Mouse (Mus musculus) hindbrain, embryonic 10.5 days (tissue): ENCODE measurements around the gene Klrg2. TPM values are rescaled to one million over a fixed set of nuclear protein-coding genes. Genes with fewer than 3 reads are reported as not detected.
A peak's percentile ranks its signal among the peaks of the same experiment; 100 is the strongest.

Experiments used
- DNase-seq: peaks from one replicate; pipeline ENCODE4 v3.0.0-alpha.2; 2017; ENCODE audit warnings: low spot score
- H3K27ac ChIP-seq: fragments of 300-500 bp; sonication (generic); 2 replicates; pipeline ENCODE4 v1.5.1; 2016; ENCODE audit warnings: mild to moderate bottlenecking, moderate library complexity
- H3K27me3 ChIP-seq: fragments of 300-500 bp; sonication (generic); 2 replicates; pipeline ENCODE4 v1.6.1; 2016; ENCODE audit warnings: mild to moderate bottlenecking; ENCODE audit not compliant: poor library complexity, insufficient read depth, severe bottlenecking
- H3K36me3 ChIP-seq: fragments of 300-500 bp; sonication (generic); 2 replicates; pipeline ENCODE4 v1.6.1; 2016; ENCODE audit warnings: mild to moderate bottlenecking, moderate library complexity
- H3K4me1 ChIP-seq: fragments of 300-500 bp; sonication (generic); replicated peaks from 2 replicates; pipeline ENCODE4 v1.6.1; 2016; ENCODE audit warnings: mild to moderate bottlenecking
- H3K4me3 ChIP-seq: fragments of 300-500 bp; sonication (generic); 2 replicates; pipeline ENCODE4 v1.5.1; 2016; ENCODE audit warnings: mild to moderate bottlenecking, moderate library complexity
- H3K9me3 ChIP-seq: fragments of 300-500 bp; sonication (generic); 2 replicates; pipeline ENCODE4 v1.6.1; 2016; ENCODE audit warnings: mild to moderate bottlenecking, moderate library complexity
- WGBS: fragments of 180-500 bp; shearing (Covaris S2); methylation state at CpG from one replicate; pipeline ENCODE4 v1.1.7; 2016; 5-methylcytosine and 5-hydroxymethylcytosine counted together
- polyA plus RNA-seq: library from polyadenylated mRNA; unstranded; fragments of >200 nt; fragmentation: Nextera tagmentation; extraction: Ambion mirVana; gene quantifications from 2 replicates; pipeline ENCODE4 v1.2.1, GENCODE M21; 2016

Gene Klrg2
- polyA plus RNA-seq, 1 experiment from 2014 or later: 0.14 TPM

GRCm38 (mm10) chr6:38649545-38649944 lies 12.5 kb upstream of the Klrg2 start:
- H3K9me3 ChIP-seq: no peaks in the 10 kb centered on the region
- H3K27ac ChIP-seq: no peak overlapping the region
- H3K4me3 ChIP-seq: no peak overlapping the region
- no peaks in the 10 kb centered on the region for H3K36me3 ChIP-seq
- no peak for DNase-seq
- no peaks in the 10 kb centered on the region for H3K4me1 ChIP-seq
- H3K27me3 ChIP-seq: no peaks in the 10 kb centered on the region; the same call in 1 of the 2 replicates
- 73% methylated on average over 3 of the region's 3 CpGs for WGBS

DNA sequence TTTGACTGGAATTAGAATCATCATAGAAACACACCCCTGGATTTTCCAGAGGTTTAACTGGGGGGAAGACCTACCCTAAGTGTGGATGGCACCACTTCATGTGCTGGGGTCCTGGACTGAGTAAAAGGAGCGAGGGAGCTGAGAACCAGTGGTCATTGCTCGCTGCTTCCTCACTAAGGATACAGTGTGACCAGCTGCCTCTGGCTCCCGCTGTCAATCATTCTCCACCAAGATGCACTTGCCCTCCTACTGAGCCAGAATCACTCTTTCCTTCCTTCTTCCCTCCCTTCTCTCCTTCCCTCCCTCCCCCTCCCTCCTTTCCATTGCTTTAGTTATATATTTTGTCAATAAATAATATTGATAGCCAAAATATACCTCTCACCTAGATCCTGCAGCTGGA lies 6.0 kb upstream of the Klrg2 start:
- DNase-seq: no peak
- Histone ChIP-seq H3K4me1 (0 out of 2 replicates have a peak, but pooled peaks cover 4% of the 10 kb centered on the region), H3K27ac (no peak overlapping the region), H3K36me3 (no peaks in the 10 kb centered on the region), H3K9me3 (no peaks in the 10 kb centered on the region), H3K27me3 (peaks cover 42% of the 10 kb centered on the region), H3K4me3 (no peak overlapping the region)
- 66% methylated on average over 3 of the region's 3 CpGs for WGBS

DNA sequence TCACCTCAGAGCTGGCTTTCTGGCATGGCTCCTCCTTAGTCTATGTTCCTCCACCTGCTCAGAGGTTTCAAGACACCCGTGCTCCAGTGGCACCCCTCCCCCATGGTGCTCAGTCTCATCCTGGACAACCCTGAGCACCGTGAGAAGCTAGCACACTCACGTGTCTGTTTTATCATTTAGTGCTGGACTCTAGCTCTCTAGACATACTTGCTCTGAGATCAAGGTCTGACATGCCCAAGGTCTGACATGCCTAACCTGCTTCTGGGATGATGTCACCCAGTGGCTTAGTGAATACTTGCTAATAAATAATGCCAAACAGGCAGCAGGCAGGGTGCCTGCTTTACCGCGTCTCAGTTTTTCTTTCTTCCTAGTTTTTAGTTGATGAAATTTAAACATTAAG lies 5.6 kb upstream of the Klrg2 start:
- Histone ChIP-seq H3K27me3 (peaks cover 47% of the 10 kb centered on the region), H3K27ac (no peak overlapping the region), H3K36me3 (no peaks in the 10 kb centered on the region), H3K4me1 (0 out of 2 replicates have a peak, but pooled peaks cover 4% of the 10 kb centered on the region), H3K4me3 (no peak overlapping the region), H3K9me3 (no peaks in the 10 kb centered on the region)
- no peak for DNase-seq
- WGBS: 81% methylated on average over 5 of the region's 5 CpGs

GRCm38 (mm10) chr6:38641645-38642044 lies 4.6 kb upstream of the Klrg2 start:
- 58% methylated on average over 5 of the region's 5 CpGs for WGBS
- Histone ChIP-seq H3K27me3 (peaks cover 56% of the 10 kb centered on the region), H3K9me3 (no peaks in the 10 kb centered on the region), H3K4me3 (no peak overlapping the region), H3K27ac (no peak overlapping the region), H3K36me3 (no peaks in the 10 kb centered on the region), H3K4me1 (peaks cover 13% of the 10 kb centered on the region)
- no peak for DNase-seq

GRCm38 (mm10) chr6:38641228-38641627 lies 4.2 kb upstream of the Klrg2 start:
- peaks cover 17% of the 10 kb centered on the region for H3K4me1 ChIP-seq
- H3K27ac ChIP-seq: no peak overlapping the region
- no peak overlapping the region for H3K4me3 ChIP-seq
- no peaks in the 10 kb centered on the region for H3K36me3 ChIP-seq
- H3K9me3 ChIP-seq: no peaks in the 10 kb centered on the region
- DNase-seq: no peak
- WGBS: 73% methylated on average over 5 of the region's 5 CpGs
- H3K27me3 ChIP-seq: peaks cover 60% of the 10 kb centered on the region

DNA sequence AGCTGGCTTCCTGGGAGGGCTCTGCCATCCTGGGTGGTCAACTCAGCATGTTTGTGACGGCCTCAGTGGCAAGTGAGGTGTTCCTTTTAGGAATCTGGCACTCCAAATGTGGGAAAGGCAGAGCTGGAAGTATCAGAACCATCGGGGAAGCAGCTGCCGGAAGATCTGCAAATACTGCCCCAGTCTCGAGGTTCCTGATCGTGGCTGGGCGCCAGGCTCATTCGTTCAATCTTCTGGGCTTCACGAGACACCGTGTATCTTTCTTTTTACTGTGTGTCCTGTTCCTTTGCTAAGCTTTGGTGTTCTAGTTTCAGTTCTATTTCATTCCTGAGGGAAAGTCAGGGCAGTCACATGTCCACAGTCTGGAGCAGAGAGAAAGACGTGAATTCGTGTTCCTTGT lies 3.4 kb upstream of the Klrg2 start:
- H3K9me3 ChIP-seq: no peaks in the 10 kb centered on the region
- no peak overlapping the region for H3K27ac ChIP-seq
- 85% methylated on average over 11 of the region's 11 CpGs for WGBS
- peaks cover 23% of the 10 kb centered on the region for H3K4me1 ChIP-seq
- no peak for DNase-seq
- H3K36me3 ChIP-seq: no peaks in the 10 kb centered on the region
- peaks cover 68% of the 10 kb centered on the region for H3K27me3 ChIP-seq
- H3K4me3 ChIP-seq: no peak overlapping the region

GRCm38 (mm10) chr6:38635941-38636851 lies 846 bp downstream of the Klrg2 start:
- Histone ChIP-seq H3K9me3 (no peaks in the 10 kb centered on the region), H3K27ac (peak overlapping the region; percentile 62; the same call in 1 of the 2 replicates), H3K4me3 (peak overlapping the region; percentile 70), H3K4me1 (peaks cover 19% of the 10 kb centered on the region), H3K36me3 (no peaks in the 10 kb centered on the region), H3K27me3 (peaks cover 89% of the 10 kb centered on the region)
- WGBS: 3% methylated on average over 67 of the region's 72 CpGs
- peak; percentile 44 for DNase-seq

- Histone ChIP-seq H3K4me3 (no peak overlapping the region), H3K27ac (no peak overlapping the region), H3K36me3 (no peaks in the 10 kb centered on the region), H3K9me3 (no peaks in the 10 kb centered on the region), H3K27me3 (peaks cover 72% of the 10 kb centered on the region), H3K4me1 (peaks cover 19% of the 10 kb centered on the region)
- WGBS: 82% methylated on average over 8 of the region's 8 CpGs
- no peak for DNase-seq
These were observed 2.6 kb downstream of the Klrg2 start for GRCm38 (mm10) chr6:38634461-38634860.

- no peak overlapping the region for H3K4me3 ChIP-seq
- H3K9me3 ChIP-seq: no peaks in the 10 kb centered on the region
- H3K27ac ChIP-seq: no peak overlapping the region
- peaks cover 56% of the 10 kb centered on the region for H3K27me3 ChIP-seq
- H3K36me3 ChIP-seq: 0 out of 2 replicates have a peak, but pooled peaks cover 4% of the 10 kb centered on the region
- 84% methylated on average over 2 of the region's 2 CpGs for WGBS
- DNase-seq: no peak
- H3K4me1 ChIP-seq: peaks cover 19% of the 10 kb centered on the region
These were observed 4.2 kb downstream of the Klrg2 start for GRCm38 (mm10) chr6:38632826-38633225.

- H3K9me3 ChIP-seq: no peaks in the 10 kb centered on the region
- peaks cover 21% of the 10 kb centered on the region for H3K36me3 ChIP-seq
- H3K27me3 ChIP-seq: peaks cover 24% of the 10 kb centered on the region
- 87% methylated on average over 1 of the region's 1 CpGs for WGBS
- H3K4me3 ChIP-seq: no peak overlapping the region
- DNase-seq: no peak
- no peaks in the 10 kb centered on the region for H3K4me1 ChIP-seq
- H3K27ac ChIP-seq: no peak overlapping the region
These were observed 7.5 kb downstream of the Klrg2 start for GRCm38 (mm10) chr6:38629556-38629955.

DNA sequence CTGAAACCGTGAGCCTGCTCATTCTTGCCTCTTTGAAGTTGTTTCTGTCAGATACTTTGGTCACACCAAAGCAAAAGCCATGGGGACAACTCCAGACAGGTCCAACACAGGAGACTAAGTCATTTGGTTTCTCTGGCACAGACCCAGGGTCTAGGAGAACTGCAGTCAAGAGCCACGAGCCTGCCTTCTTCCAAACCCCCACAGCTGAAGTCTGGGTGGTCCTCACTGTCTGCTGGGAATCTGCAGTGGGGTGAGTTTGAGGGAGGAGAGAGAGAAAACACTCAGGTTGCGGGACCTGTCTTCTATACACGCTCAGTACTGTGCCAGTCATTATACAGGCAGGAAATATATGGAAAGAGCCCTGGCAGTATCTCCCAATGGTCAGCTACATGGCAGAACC lies 9.6 kb downstream of the Klrg2 start:
- Histone ChIP-seq H3K27ac (no peak overlapping the region), H3K36me3 (peaks cover 33% of the 10 kb centered on the region)

DNA sequence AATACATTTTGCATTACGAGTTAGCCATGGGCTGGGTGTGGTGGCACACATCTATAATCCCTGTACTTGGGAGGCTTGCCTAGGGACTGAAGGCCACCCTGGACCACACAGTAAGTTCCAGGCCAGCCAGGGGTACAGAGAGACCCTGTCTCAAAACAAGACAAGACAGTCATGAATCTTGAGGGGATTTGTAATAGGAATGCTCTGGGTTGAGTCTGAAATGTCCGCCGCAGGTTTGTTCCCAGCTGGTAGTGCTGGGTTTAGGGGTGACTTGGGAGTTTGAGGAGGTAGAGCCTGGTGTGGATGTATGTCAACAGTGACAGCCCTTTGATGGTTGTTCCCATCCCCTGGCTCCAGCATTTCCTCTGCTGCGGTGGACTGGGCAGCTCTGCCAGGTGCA lies 10.0 kb downstream of the Klrg2 start:
- WGBS: 97% methylated on average over 4 of the region's 4 CpGs
- H3K9me3 ChIP-seq: no peaks in the 10 kb centered on the region
- H3K27ac ChIP-seq: no peak overlapping the region
- DNase-seq: no peak
- H3K27me3 ChIP-seq: no peaks in the 10 kb centered on the region
- H3K4me3 ChIP-seq: no peak overlapping the region
- H3K4me1 ChIP-seq: no peaks in the 10 kb centered on the region
- peaks cover 36% of the 10 kb centered on the region for H3K36me3 ChIP-seq

More for the DNA sequence above, 9.6 kb downstream of the Klrg2 start:
- 84% methylated on average over 4 of the region's 4 CpGs for WGBS
- peak; percentile 1 for DNase-seq
- H3K4me1 ChIP-seq: no peaks in the 10 kb centered on the region
- H3K4me3 ChIP-seq: no peak overlapping the region
- no peaks in the 10 kb centered on the region for H3K9me3 ChIP-seq
- peaks cover 4% of the 10 kb centered on the region for H3K27me3 ChIP-seq

- no peaks in the 10 kb centered on the region for H3K4me1 ChIP-seq
- no peaks in the 10 kb centered on the region for H3K27me3 ChIP-seq
- no peak for DNase-seq
- H3K9me3 ChIP-seq: no peaks in the 10 kb centered on the region
- H3K36me3 ChIP-seq: peaks cover 38% of the 10 kb centered on the region
- H3K4me3 ChIP-seq: no peak overlapping the region
- 95% methylated on average over 5 of the region's 5 CpGs for WGBS
- H3K27ac ChIP-seq: no peak overlapping the region
These were observed 11.0 kb downstream of the Klrg2 start for GRCm38 (mm10) chr6:38626086-38626485.
